Mouse (Mus musculus) midbrain, embryonic 16.5 days (tissue): Measurements from ENCODE around the gene Pld1. TPM values are rescaled to one million over a fixed set of nuclear protein-coding genes. Genes with fewer than 3 reads are reported as not detected.
A peak's percentile ranks its signal among the peaks of the same experiment; 100 is the strongest.

Experiments used
- ATAC-seq: fragments of 200-750 bp; cut with Nextera tagmentation; 2 replicates; pipeline ENCODE4 v1.8.0; 2017; ENCODE audit warnings: moderate TSS enrichment
- H3K27ac ChIP-seq: fragments of 300-500 bp; sonication (generic); 2 replicates; pipeline ENCODE4 v1.5.1; 2014; ENCODE audit warnings: mild to moderate bottlenecking, low read length, mixed read lengths
- H3K27me3 ChIP-seq: fragments of 300-500 bp; sonication (generic); 2 replicates; pipeline ENCODE4 v1.6.1; 2014; ENCODE audit warnings: low read depth, low read length, mixed read lengths; ENCODE audit not compliant: control insufficient read depth, insufficient read depth
- H3K36me3 ChIP-seq: fragments of 300-500 bp; sonication (generic); 2 replicates; pipeline ENCODE4 v1.6.1; 2014; ENCODE audit warnings: mild to moderate bottlenecking, low read length, moderate library complexity, mixed read lengths; ENCODE audit not compliant: control insufficient read depth, insufficient read depth
- H3K4me1 ChIP-seq: fragments of 300-500 bp; sonication (generic); 2 replicates; pipeline ENCODE4 v1.6.1; 2014; ENCODE audit warnings: mild to moderate bottlenecking, low read length, mixed read lengths; ENCODE audit not compliant: control insufficient read depth, insufficient read depth
- H3K4me2 ChIP-seq: fragments of 300-500 bp; sonication (generic); 2 replicates; pipeline ENCODE4 v1.6.1; 2014; ENCODE audit warnings: mild to moderate bottlenecking, low read length, mixed read lengths
- H3K4me3 ChIP-seq: fragments of 300-500 bp; sonication (generic); 2 replicates; pipeline ENCODE4 v1.5.1; 2014; ENCODE audit warnings: low read depth, mild to moderate bottlenecking, low read length, moderate library complexity, mixed read lengths
- H3K9ac ChIP-seq: fragments of 300-500 bp; sonication (generic); 2 replicates; pipeline ENCODE4 v1.6.1; 2014; ENCODE audit warnings: low read depth, low read length, mixed read lengths
- H3K9me3 ChIP-seq: fragments of 300-500 bp; sonication (generic); replicated peaks from 2 replicates; pipeline ENCODE4 v1.6.1; 2014; ENCODE audit warnings: mild to moderate bottlenecking, low read length, mixed read lengths; ENCODE audit not compliant: control insufficient read depth, poor library complexity, severe bottlenecking
- whole genome bisulfite sequencing: fragments of 180-500 bp; shearing (Covaris S2); extraction: QIAGEN DNeasy Blood & Tissue Kit; methylation state at CpG from one replicate; pipeline ENCODE4 v1.1.7; 2014; 5-methylcytosine and 5-hydroxymethylcytosine counted together
- polyA plus RNA-seq: library from polyadenylated mRNA; unstranded; fragments of >200 nt; fragmentation: Nextera tagmentation; extraction: Ambion mirVana; gene quantifications from 2 replicates; pipeline ENCODE4 v1.2.1, GENCODE M21; 2015

The Pld1 gene
- polyA plus RNA-seq, 1 experiment from 2014 or later: 4.0 TPM

DNA sequence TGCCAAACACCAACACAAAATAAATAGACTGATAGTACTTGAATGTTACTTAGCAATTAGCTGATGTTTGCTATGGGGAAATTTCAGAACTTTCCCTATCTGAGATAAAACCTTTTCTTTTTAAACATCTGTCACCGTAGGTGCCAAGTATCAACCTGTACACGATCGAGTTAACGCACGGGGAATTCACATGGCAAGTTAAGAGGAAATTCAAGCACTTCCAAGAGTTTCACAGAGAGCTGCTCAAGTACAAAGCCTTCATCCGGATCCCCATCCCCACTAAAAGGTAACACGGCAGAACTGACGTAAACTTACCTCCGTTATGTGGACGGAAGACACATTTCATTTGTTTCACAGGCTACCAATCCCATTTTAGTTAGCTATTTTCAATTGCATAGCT, 90.0 kb downstream of the Pld1 start:
- no peaks in the 10 kb centered on the region for H3K9me3 ChIP-seq
- H3K36me3 ChIP-seq: no peaks in the 10 kb centered on the region

GRCm38 (mm10) chr3:28030860-28031259, 92.4 kb downstream of the Pld1 start:
- Histone ChIP-seq H3K9me3 (no peaks in the 10 kb centered on the region), H3K4me3 (no peak overlapping the region), H3K4me1 (no peaks in the 10 kb centered on the region; the same call in 1 of the 2 replicates), H3K27me3 (no peaks in the 10 kb centered on the region), H3K9ac (no peak overlapping the region), H3K4me2 (no peak overlapping the region), H3K27ac (no peak overlapping the region), H3K36me3 (no peaks in the 10 kb centered on the region)
- 93% methylated on average over 5 of the region's 5 CpGs for WGBS
- ATAC-seq: no peak

More for the DNA sequence above, 90.0 kb downstream of the Pld1 start:
- Histone ChIP-seq H3K27me3 (no peaks in the 10 kb centered on the region), H3K4me1 (no peaks in the 10 kb centered on the region; the same call in 1 of the 2 replicates), H3K27ac (no peak overlapping the region), H3K4me2 (no peak overlapping the region), H3K9ac (no peak overlapping the region), H3K4me3 (no peak overlapping the region)
- 91% methylated on average over 10 of the region's 10 CpGs for WGBS
- ATAC-seq: no peak

DNA sequence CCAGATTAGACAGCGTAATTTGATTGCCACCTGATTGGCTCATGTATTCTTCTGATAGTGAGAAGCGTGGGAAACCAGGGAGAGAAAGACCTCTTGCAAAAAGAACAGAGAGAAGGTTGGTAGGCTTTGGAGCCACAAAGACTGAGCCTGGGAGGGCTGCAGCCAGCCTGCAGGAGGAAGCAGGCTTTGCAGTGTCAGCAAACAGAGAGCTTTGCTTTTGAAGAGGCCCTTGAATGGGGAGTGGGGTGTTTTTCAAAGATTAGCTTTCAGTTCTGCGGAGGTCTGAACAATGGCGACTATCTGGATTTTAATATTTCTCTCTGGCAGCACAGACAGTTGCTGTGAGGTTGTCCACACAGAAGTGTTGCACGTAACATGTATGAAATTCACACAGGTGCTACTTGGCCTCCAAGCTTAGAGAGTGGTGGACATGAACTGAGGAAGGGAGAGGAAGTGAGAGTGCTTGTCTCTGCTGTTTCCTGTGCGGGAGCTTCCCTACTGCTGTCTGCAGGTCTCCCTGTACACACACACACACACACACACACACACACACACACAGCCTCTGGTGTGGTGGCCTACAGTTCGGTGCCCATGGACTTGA, 93.2 kb downstream of the Pld1 start:
- no peaks in the 10 kb centered on the region; the same call in 1 of the 2 replicates for H3K4me1 ChIP-seq
- no peak overlapping the region for H3K9ac ChIP-seq
- no peaks in the 10 kb centered on the region for H3K27me3 ChIP-seq
- no peak for ATAC-seq
- no peaks in the 10 kb centered on the region for H3K9me3 ChIP-seq
- WGBS: 28% methylated on average over 7 of the region's 7 CpGs
- H3K36me3 ChIP-seq: no peaks in the 10 kb centered on the region
- peak overlapping the region; percentile 29; the same call in 1 of the 2 replicates for H3K27ac ChIP-seq
- H3K4me2 ChIP-seq: no peak overlapping the region
- no peak overlapping the region for H3K4me3 ChIP-seq

DNA sequence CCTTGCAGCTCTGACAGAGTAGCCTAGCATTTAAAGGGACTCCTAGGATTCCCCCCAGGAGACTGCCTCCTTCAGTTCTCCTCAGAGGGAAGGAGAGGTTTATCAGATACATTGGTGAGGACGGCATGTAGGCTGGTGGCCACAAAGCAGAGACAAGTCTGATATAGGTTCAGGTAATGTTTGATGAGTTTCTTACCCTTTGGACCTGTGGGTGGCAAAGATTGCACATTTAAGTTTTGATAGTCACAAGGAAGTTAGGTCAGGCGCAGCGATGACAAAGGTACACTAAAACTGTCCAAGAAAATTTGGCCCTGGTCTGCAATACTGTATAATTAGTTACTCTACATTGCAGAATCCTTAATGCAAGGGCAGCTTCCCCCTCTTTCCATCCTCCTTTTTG, 95.4 kb downstream of the Pld1 start:
- 93% methylated on average over 3 of the region's 3 CpGs for WGBS
- Histone ChIP-seq H3K36me3 (no peaks in the 10 kb centered on the region), H3K9me3 (no peaks in the 10 kb centered on the region), H3K4me1 (no peaks in the 10 kb centered on the region; the same call in 1 of the 2 replicates), H3K4me3 (no peak overlapping the region), H3K27me3 (no peaks in the 10 kb centered on the region), H3K27ac (no peak overlapping the region), H3K4me2 (no peak overlapping the region), H3K9ac (no peak overlapping the region)
- no peak for ATAC-seq

- H3K36me3 ChIP-seq: no peaks in the 10 kb centered on the region
- no peak overlapping the region for H3K4me3 ChIP-seq
- no peak overlapping the region for H3K4me2 ChIP-seq
- ATAC-seq: peak; percentile 66
- H3K27ac ChIP-seq: 0 out of 2 replicates have a peak overlapping the region, but pooled peaks have one; percentile 32
- 57% methylated on average over 5 of the region's 5 CpGs for WGBS
- H3K9me3 ChIP-seq: no peaks in the 10 kb centered on the region
- H3K9ac ChIP-seq: no peak overlapping the region
- no peaks in the 10 kb centered on the region; the same call in 1 of the 2 replicates for H3K4me1 ChIP-seq
- H3K27me3 ChIP-seq: no peaks in the 10 kb centered on the region
Measured at GRCm38 (mm10) chr3:28034707-28035333, 96.3 kb downstream of the Pld1 start.

DNA sequence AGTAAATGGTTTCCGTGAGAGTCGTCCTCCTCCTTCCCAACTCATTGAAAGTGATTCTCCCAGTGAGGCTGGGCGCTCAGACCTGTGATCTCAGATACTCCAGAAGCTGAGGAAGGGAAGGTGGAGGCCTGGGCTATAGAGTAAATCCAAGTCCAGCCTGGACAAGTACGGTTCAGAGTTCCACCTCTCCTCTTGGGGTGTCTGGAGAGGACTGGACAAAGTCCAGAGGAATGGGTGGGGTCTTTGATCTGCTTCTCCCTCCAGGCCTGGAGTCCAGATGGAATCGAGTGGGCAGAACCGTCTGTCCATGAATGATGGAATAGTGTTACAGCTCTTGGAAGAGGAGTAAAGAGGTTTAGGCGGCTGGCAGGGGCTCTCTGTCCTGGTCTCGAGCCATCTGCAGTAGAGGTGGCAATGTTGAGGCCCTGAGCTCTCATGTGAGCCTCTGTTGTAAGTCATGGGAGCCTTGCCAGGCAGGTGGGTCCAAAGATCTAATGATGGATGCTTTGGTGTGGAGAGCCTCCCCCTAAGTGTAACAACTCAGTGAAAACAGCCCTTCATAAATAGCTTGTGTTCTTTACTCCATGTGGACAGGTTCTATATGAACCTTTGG, 98.9 kb downstream of the Pld1 start:
- no peaks in the 10 kb centered on the region for H3K27me3 ChIP-seq
- no peak overlapping the region for H3K4me2 ChIP-seq
- H3K9me3 ChIP-seq: no peaks in the 10 kb centered on the region
- no peak overlapping the region for H3K27ac ChIP-seq
- WGBS: 81% methylated on average over 8 of the region's 8 CpGs
- no peaks in the 10 kb centered on the region; the same call in 1 of the 2 replicates for H3K4me1 ChIP-seq
- H3K36me3 ChIP-seq: peaks cover 2% of the 10 kb centered on the region; the same call in 1 of the 2 replicates
- no peak overlapping the region for H3K9ac ChIP-seq
- ATAC-seq: no peak
- H3K4me3 ChIP-seq: no peak overlapping the region

DNA sequence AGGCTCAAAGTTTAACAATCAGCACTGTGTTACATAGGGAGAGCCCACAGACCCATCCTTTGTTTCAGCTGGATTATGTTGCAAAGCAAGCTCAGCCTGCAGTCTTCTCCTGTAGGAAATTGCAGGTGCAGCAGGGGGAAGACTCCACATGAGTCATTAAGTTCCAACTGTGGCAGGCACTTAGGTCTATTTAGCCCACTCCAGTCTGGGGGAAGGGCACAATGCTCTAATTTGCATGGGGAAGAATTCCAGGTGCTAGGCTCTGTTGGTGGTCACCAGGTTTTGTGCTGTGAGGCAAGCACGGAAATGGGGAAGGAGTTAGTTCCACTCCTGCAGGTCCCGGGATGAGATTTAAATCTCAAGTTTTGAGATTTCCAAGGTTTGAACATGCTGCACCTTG, 99.6 kb downstream of the Pld1 start:
- Histone ChIP-seq H3K27me3 (no peaks in the 10 kb centered on the region), H3K9me3 (no peaks in the 10 kb centered on the region), H3K36me3 (peaks cover 2% of the 10 kb centered on the region; the same call in 1 of the 2 replicates), H3K4me2 (no peak overlapping the region), H3K4me3 (no peak overlapping the region), H3K4me1 (no peaks in the 10 kb centered on the region; the same call in 1 of the 2 replicates), H3K27ac (no peak overlapping the region), H3K9ac (no peak overlapping the region)
- 35% methylated on average over 2 of the region's 2 CpGs for whole genome bisulfite sequencing
- no peak for ATAC-seq

DNA sequence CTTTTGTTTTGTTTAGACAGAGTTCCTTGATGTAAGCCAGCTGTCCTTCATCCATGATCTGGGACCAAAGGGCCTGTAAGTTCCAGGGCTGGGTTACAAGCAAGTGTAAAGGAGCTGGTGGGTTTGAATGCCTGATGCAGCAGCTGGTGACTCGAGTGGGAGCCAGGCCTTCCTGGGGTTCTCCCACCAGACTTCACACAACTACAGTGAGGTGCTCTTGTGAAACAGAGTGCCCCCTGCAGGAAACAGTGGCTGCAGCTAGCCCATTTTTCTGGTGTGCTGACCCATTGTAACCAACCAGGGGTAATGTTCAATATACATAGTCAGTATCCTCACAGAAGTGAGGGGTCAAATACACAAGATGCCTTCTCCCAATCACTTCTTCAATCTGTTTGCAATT, 101.3 kb downstream of the Pld1 start:
- Histone ChIP-seq H3K27ac (no peak overlapping the region), H3K27me3 (no peaks in the 10 kb centered on the region), H3K4me3 (no peak overlapping the region), H3K4me2 (no peak overlapping the region), H3K4me1 (no peaks in the 10 kb centered on the region; the same call in 1 of the 2 replicates), H3K9me3 (no peaks in the 10 kb centered on the region), H3K36me3 (peaks cover 2% of the 10 kb centered on the region; the same call in 1 of the 2 replicates), H3K9ac (no peak overlapping the region)
- whole genome bisulfite sequencing: 28% methylated on average over 1 of the region's 1 CpGs
- no peak for ATAC-seq

DNA sequence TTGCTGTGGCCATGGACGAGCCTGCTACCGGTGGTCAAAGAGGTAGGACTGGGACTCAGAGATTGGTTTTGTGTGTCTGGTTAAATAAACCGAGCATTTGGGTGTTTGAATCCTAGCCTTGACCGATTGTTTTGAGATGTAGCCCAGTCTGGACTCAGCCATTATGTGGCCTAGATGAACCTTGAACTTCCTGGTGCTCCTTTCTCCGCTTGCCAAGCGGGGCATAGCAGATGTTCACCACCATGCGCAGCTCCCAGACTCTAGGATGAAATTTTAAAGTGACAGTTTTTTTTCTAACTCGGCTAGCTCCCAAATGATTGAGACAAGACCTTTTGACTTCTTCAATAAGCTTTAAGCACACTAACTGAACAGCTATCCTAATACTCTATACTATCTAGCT, 102.7 kb downstream of the Pld1 start:
- Histone ChIP-seq H3K9ac (no peak overlapping the region), H3K27ac (no peak overlapping the region), H3K4me1 (no peaks in the 10 kb centered on the region), H3K9me3 (no peaks in the 10 kb centered on the region), H3K27me3 (no peaks in the 10 kb centered on the region), H3K4me2 (no peak overlapping the region), H3K4me3 (no peak overlapping the region), H3K36me3 (peaks cover 2% of the 10 kb centered on the region; the same call in 1 of the 2 replicates)
- 89% methylated on average over 8 of the region's 8 CpGs for WGBS
- ATAC-seq: no peak
